Mouse (Mus musculus): ENCODE measurements at regions not wholly inside any gene's neighbourhood (a gene's known extent, or its start where the extent isn't known, plus 50 kb on each side); places are given as distances from the start of the nearest gene placed in this dataset.

- ATAC-seq = no peak
- DNase-seq = no peak
- Histone ChIP-seq H3K4me3 (ENCODE audit: low read depth, low read length) (no peak overlapping the region), H3K4me1 (ENCODE audit: insufficient read depth) (no peaks in the 10 kb centered on the region), H3K36me3 (ENCODE audit: insufficient read depth) (no peaks in the 10 kb centered on the region), H3K27ac (ENCODE audit: low read depth, low read length) (no peak overlapping the region), H3K9me3 (ENCODE audit: low read length) (no peaks in the 10 kb centered on the region), H3K4me2 (ENCODE audit: low read depth) (no peak overlapping the region), H3K27me3 (ENCODE audit: insufficient read depth, low read length) (no peaks in the 10 kb centered on the region), H3K9ac (no peak overlapping the region)
- WGBS = 56% methylated on average over 6 of the region's 6 CpGs
- TF ChIP-seq CTCF (IDR thresholded peaks at IDR 0.05; ENCODE audit: low read depth) = no peak
Observed at GRCm38 (mm10) chr17:7666781-7667398, 160.2 kb downstream of the Fndc1 start.

GRCm38 (mm10) chr17:7666207-7666606 lies 160.9 kb downstream of the Fndc1 start:
- Histone ChIP-seq H3K9me3 (ENCODE audit: low read length) (no peaks in the 10 kb centered on the region), H3K9ac (no peak overlapping the region), H3K27me3 (ENCODE audit: insufficient read depth, low read length) (no peaks in the 10 kb centered on the region), H3K4me2 (ENCODE audit: low read depth) (no peak overlapping the region), H3K4me1 (ENCODE audit: insufficient read depth) (no peaks in the 10 kb centered on the region), H3K36me3 (ENCODE audit: insufficient read depth) (no peaks in the 10 kb centered on the region), H3K4me3 (ENCODE audit: low read depth, low read length) (no peak overlapping the region), H3K27ac (ENCODE audit: low read depth, low read length) (no peak overlapping the region)
- TF ChIP-seq CTCF (IDR thresholded peaks at IDR 0.05; ENCODE audit: low read depth) = no peak
- ATAC-seq (no peak), DNase-seq (no peak)
- WGBS = 76% methylated on average over 5 of the region's 5 CpGs

GRCm38 (mm10) chr17:7665686-7666085 lies 161.4 kb downstream of the Fndc1 start:
- Histone ChIP-seq H3K36me3 (ENCODE audit: insufficient read depth) (no peaks in the 10 kb centered on the region), H3K4me1 (ENCODE audit: insufficient read depth) (no peaks in the 10 kb centered on the region), H3K27ac (ENCODE audit: low read depth, low read length) (no peak overlapping the region), H3K9ac (no peak overlapping the region), H3K27me3 (ENCODE audit: insufficient read depth, low read length) (no peaks in the 10 kb centered on the region), H3K4me3 (ENCODE audit: low read depth, low read length) (no peak overlapping the region), H3K9me3 (ENCODE audit: low read length) (no peaks in the 10 kb centered on the region), H3K4me2 (ENCODE audit: low read depth) (no peak overlapping the region)
- WGBS = 50% methylated on average over 3 of the region's 3 CpGs
- TF ChIP-seq CTCF (IDR thresholded peaks at IDR 0.05; ENCODE audit: low read depth) = no peak
- DNase-seq = no peak
- ATAC-seq = no peak

- no peaks in the 10 kb centered on the region for H3K36me3 ChIP-seq (ENCODE audit: insufficient read depth)
- 77% methylated on average over 7 of the region's 7 CpGs for WGBS
- no peak overlapping the region for H3K9ac ChIP-seq
- TF ChIP-seq CTCF (IDR thresholded peaks at IDR 0.05; ENCODE audit: low read depth) = no peak
- ATAC-seq (no peak), DNase-seq (no peak)
- no peaks in the 10 kb centered on the region for H3K4me1 ChIP-seq (ENCODE audit: insufficient read depth)
- H3K27me3 ChIP-seq (ENCODE audit: insufficient read depth, low read length) = no peaks in the 10 kb centered on the region
- no peak overlapping the region for H3K4me3 ChIP-seq (ENCODE audit: low read depth, low read length)
- no peak overlapping the region for H3K4me2 ChIP-seq (ENCODE audit: low read depth)
- H3K9me3 ChIP-seq (ENCODE audit: low read length) = no peaks in the 10 kb centered on the region
- H3K27ac ChIP-seq (ENCODE audit: low read depth, low read length) = no peak overlapping the region
Observed at GRCm38 (mm10) chr17:7663896-7664880, 162.9 kb downstream of the Fndc1 start.

- ATAC-seq = no peak
Observed at GRCm38 (mm10) chr17:7656503-7656902, 170.6 kb downstream of the Fndc1 start.

GRCm38 (mm10) chr17:7655966-7656365 lies 171.1 kb downstream of the Fndc1 start:
- Histone ChIP-seq H3K36me3 (ENCODE audit: insufficient read depth) (no peaks in the 10 kb centered on the region), H3K4me2 (ENCODE audit: low read depth) (no peak overlapping the region), H3K27ac (ENCODE audit: low read depth, low read length) (no peak overlapping the region), H3K27me3 (ENCODE audit: insufficient read depth, low read length) (no peaks in the 10 kb centered on the region), H3K4me1 (ENCODE audit: insufficient read depth) (no peaks in the 10 kb centered on the region), H3K4me3 (ENCODE audit: low read depth, low read length) (no peak overlapping the region), H3K9me3 (ENCODE audit: low read length) (no peaks in the 10 kb centered on the region), H3K9ac (no peak overlapping the region)
- no peak for ATAC-seq
- DNase-seq = no peak
- TF ChIP-seq CTCF (IDR thresholded peaks at IDR 0.05; ENCODE audit: low read depth) = no peak
- 87% methylated on average over 6 of the region's 6 CpGs for whole genome bisulfite sequencing

More at GRCm38 (mm10) chr17:7656503-7656902, 170.6 kb downstream of the Fndc1 start:
- WGBS = 66% methylated on average over 1 of the region's 1 CpGs
- H3K9ac ChIP-seq = no peak overlapping the region
- H3K4me3 ChIP-seq (ENCODE audit: low read depth, low read length) = no peak overlapping the region
- no peaks in the 10 kb centered on the region for H3K27me3 ChIP-seq (ENCODE audit: insufficient read depth, low read length)
- no peak for DNase-seq
- H3K4me2 ChIP-seq (ENCODE audit: low read depth) = no peak overlapping the region
- no peaks in the 10 kb centered on the region for H3K4me1 ChIP-seq (ENCODE audit: insufficient read depth)
- TF ChIP-seq CTCF (IDR thresholded peaks at IDR 0.05; ENCODE audit: low read depth) = peak; percentile 40
- H3K9me3 ChIP-seq (ENCODE audit: low read length) = no peaks in the 10 kb centered on the region
- H3K36me3 ChIP-seq (ENCODE audit: insufficient read depth) = no peaks in the 10 kb centered on the region
- H3K27ac ChIP-seq (ENCODE audit: low read depth, low read length) = no peak overlapping the region

- no peak for ATAC-seq
- no peak for DNase-seq
- Histone ChIP-seq H3K36me3 (ENCODE audit: insufficient read depth) (no peaks in the 10 kb centered on the region), H3K9me3 (ENCODE audit: low read length) (no peaks in the 10 kb centered on the region), H3K27me3 (ENCODE audit: insufficient read depth, low read length) (no peaks in the 10 kb centered on the region), H3K4me3 (ENCODE audit: low read depth, low read length) (no peak overlapping the region), H3K4me1 (ENCODE audit: insufficient read depth) (no peaks in the 10 kb centered on the region), H3K27ac (ENCODE audit: low read depth, low read length) (no peak overlapping the region), H3K9ac (no peak overlapping the region), H3K4me2 (ENCODE audit: low read depth) (no peak overlapping the region)
- TF ChIP-seq CTCF (IDR thresholded peaks at IDR 0.05; ENCODE audit: low read depth) = no peak
- WGBS = 71% methylated on average over 7 of the region's 7 CpGs
Observed at GRCm38 (mm10) chr17:7654064-7654564, 173.0 kb downstream of the Fndc1 start.

All from forebrain, postnatal 0 days (tissue).